Mouse (Mus musculus) Muller cell, postnatal 12 days (primary cell): ENCODE data around the gene Carmil1.
"Not testable (repeated sequence)": the region's sequence is repeated elsewhere in the genome, so short reads cannot be mapped to it uniquely, and the experiment has no call there.

ENCODE experiments used
- DNase-seq: peaks from one replicate; pipeline ENCODE4 v3.0.0-alpha.2; 2015; ENCODE audit errors: inconsistent ontology term

Gene Carmil1

GRCm38 (mm10) chr13:24104611-24105339 is 175.8 kb downstream of the Carmil1 start:
- not testable (repeated sequence) for DNase-seq

- peak; percentile 8 for DNase-seq
These were observed 176.6 kb downstream of the Carmil1 start for GRCm38 (mm10) chr13:24104016-24104415.

DNA sequence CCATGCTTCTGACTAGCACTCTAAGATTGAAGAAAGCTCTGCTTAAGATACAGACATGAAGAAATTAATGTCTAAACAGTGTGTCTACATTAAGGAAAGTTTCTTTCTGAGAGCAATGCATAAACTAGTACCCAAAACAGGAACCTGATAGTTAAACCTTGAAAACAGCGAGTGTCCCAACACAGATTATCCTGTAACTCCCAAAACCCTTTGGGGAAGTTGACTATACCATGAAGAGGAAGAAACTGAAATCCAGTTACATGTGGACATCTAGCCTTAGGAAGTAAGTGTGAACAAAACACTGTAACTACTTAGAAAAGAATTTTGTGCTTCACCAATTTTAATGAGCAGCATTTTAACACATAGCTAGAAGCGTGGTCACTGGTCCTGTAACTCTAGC is 177.4 kb downstream of the Carmil1 start:
- DNase-seq = no peak

DNA sequence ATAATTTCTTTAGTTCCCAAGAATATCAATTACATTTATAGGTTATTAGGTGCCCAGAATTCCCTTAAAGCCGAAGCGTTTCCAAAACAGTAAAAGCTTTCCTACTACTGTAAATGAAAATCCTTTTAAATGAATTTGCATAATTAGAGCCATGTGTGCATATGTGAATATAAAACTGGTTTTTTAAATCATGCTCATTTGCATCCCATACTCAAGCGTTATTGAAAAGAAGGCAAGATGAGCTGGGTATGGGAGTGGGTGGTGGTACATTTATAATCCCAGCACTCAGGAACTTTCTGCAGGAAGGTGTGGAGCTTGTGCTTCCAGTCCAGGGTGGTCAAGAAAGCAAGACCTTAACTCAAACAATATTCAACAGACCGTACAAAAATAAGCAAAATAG is 178.3 kb downstream of the Carmil1 start:
- DNase-seq = no peak

DNA sequence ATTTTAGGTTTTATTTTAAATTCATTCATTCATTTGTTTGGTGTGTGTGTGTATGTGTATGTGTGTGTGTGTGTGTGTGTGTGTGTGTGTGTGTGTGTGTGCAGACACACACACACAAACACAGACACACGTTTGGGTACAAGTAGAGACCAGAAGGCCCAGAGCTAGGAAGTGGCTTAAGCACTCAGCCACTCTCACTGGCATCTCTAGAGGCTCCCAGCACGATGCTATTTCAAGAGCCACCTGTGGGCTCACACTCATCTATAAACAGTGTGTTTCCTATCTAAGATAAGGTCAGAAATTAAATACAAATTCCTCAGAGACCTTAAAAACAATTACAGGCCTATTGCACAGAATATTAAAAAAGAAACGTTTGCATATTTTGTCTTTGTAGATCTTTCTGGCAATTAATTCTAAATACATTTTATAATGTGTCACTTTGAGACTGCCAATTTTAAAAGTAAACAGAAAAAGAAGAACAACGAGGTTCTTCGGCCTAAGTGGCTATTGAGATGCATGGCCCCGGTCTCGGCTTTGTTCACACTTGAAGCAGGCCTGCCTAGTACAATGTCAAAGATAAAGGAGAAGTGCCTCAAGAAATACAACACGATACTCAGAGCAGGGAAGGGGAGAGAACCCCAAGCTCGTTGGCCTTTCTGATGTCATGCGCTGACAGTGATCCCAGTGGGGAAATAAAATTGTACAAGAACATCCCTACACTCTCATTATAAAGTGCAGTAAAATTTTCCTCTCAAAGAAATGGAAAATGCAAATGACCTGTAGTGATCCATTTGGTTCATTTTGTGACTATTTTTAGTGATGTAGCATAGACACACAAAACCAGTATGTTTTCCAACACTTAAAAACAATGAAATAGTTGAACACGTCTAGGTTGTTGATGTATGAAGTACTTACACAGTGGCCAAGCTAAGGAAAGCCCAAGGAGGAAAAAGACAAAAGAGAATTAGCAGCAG is 179.2 kb downstream of the Carmil1 start:
- no peak for DNase-seq

- DNase-seq = no peak
These were observed 180.0 kb downstream of the Carmil1 start for GRCm38 (mm10) chr13:24100516-24101094.

GRCm38 (mm10) chr13:24096573-24096972 is 184.0 kb downstream of the Carmil1 start:
- no peak for DNase-seq

DNA sequence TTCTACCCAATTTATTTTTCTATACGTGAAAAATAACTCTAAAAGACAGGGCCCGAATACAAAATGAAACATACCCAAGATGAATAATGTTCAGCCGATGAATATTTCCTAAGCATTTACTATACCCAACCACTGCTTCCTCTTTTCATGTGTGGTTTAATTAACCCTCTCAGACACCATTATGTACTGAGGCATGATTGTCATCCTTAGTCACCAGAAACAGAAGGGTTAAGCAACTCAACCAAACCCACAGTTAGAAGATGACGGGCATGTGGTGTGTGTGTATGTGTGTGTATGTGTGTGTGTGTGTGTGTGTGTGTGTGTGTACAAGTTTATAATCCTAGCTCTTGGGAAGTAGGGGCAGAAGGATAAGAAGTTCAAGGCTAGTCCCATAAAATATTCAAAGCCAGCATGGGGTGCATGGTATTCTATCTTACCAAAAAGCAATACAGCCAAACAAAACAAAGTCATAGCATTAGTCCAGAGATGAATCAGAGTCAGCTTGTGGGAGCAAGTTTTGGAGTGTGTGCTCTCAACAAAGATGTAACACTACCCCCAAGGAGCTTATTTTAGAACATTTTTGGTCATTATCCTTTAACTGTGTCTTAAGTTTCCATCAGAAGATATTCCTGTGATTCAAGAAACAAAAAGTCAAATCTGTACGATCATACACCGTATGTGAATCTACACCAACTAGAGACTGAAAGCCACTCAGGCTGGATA is 185.6 kb downstream of the Carmil1 start:
- DNase-seq = peak; percentile 2

DNA sequence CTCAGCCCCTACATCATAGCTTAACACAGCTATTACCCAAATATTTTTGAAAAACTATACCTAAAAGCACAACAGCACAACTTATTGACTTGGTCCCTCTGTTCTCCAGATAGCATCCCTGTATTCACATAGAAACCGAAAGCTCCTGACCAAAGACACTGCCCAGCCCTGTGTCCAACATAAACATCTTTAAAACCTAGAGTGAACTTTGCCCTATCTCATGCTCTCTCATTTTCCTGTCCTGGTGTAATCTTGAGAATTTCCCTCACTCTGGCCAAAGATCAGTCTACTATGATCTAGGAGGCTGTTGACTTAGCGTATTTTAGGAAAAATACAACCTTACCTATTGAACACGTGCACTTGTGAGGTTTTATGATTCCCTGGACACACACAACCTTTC is 187.5 kb downstream of the Carmil1 start:
- no peak for DNase-seq

GRCm38 (mm10) chr13:24092073-24092472 is 188.5 kb downstream of the Carmil1 start:
- DNase-seq = no peak

GRCm38 (mm10) chr13:24082153-24082552 is 198.4 kb downstream of the Carmil1 start:
- no peak for DNase-seq

DNA sequence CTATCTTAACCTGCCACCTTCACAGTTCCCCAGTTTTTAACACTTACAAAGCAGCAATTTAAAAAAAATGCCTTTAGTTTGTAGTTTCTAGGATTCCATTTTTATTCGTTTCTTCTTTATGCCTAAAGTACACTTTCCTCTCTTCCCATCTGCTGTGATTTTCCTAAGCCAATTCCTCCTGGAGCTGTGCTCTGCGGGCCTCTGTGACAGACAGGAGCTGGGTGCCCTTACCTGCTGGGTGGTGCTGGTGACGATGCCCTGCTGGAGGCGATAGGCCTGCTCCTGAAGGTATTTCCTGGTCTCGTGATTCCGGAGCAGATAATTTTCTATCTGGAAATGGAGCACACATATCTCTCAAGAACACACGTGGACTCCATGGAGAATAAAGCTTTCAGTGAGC is 198.9 kb downstream of the Carmil1 start:
- DNase-seq = no peak

DNA sequence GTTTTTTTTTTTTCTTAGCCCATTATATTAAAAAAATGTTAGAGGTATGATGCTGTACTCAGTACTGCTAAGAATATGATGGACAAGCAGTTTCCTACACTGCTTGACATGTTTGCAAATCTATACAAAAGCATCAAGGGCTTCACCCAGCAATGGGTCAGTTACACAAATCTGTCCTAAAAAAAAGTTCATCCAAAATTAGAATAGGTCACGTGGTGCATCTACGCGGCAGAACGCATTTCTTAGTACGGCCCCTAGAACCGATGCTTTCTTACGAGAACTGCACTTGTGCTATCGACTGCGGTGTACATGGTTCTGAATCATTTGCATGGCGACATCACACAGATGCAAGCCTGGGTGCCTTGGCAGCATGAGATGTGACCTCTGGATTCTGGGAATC is 208.0 kb downstream of the Carmil1 start:
- DNase-seq = no peak

GRCm38 (mm10) chr13:24067553-24067952 is 213.0 kb downstream of the Carmil1 start:
- no peak for DNase-seq

GRCm38 (mm10) chr13:24065536-24065935 is 215.1 kb downstream of the Carmil1 start:
- no peak for DNase-seq

DNA sequence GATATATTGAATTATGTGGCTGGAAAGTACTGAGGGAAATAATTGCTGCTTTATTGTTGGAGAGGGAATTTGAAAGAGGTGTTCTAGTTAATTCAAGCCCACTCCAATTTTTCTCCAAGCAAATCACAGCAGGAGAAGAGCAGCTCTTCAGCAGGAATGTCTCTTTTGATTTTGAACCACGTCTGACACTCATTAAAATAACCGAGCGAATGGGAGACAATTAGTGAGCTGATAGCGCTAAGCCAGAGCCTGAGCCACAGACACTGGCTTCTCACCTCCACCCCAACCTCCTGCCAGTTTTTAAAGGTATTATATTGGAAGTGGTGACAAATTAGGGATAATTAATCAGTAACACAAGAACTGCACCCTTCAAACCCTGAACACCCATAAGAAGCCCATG is 217.8 kb downstream of the Carmil1 start:
- DNase-seq = peak; percentile 60

DNA sequence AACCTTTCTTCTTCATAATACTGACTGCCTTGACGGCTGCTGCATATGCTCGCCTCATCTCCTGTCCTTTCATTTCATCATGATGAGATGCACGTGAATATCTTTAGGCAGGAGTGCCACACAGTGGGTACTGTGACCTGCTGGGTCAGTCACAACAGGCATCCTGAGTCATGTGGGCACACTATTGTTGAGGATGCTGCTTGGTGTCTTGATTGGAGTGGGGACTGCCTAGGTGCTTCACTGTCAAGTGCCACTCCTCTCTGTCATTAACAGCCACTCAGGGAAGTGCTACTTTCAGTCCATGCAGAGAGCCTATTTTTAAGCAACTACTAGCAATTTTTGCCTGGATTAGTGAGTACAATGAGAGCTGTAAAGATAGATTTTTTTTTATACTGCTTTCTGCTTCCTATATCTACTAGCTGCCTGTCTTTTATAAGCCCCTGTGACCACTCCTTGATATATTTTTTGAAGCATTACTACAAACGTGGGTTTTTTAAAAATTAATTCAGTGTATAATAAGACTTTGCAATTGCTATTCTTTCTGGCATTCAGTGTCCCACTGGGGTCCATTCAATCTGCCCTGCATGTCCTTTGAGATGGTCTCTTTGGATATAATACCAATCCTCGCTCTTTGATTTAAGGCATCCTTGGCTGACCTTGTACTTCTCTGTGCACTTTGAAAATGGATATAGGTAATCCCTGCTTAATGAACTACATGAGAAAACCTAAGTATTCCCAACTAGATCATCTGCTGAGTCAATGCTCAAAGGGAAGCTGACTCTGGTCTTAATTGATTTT is 225.3 kb downstream of the Carmil1 start:
- no peak for DNase-seq

DNA sequence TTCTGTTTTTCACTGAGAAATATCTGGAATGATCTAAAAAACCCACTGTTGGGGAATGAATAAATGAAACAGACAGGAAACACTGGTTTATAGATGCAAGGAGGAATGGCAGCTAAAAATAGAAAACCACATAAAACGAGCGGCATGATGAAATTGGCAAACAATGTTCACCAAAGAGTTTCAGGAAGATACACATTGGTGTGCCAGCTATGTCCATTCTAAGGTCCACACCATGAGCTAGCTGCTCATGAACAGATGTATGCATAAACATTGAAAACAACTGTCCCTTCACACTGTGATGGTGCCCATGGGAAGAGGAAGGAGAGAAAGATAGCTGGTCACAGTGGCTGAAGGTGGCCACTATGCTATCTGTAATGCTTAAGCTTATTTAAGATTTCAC is 229.1 kb downstream of the Carmil1 start:
- DNase-seq = peak; percentile 32

DNA sequence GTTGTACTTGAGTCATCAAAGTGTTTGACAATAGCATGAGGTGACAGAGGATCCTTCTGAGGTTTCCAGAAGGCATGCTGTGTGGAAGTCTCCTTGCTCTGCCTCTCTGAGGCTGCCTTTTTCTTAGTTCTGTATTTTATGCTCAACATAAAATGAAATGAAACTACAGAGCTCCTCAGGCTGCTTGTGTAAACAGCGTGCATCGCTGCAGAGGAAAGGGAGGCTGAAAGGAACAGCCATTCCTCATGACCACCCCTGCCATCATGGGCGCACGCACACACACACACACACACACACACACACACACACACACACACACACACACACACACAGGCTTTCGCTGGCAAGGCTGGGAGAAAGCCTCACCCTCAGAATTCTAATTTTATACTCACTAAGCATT is 230.3 kb downstream of the Carmil1 start:
- no peak for DNase-seq

GRCm38 (mm10) chr13:24049267-24050034 is 231.1 kb downstream of the Carmil1 start:
- DNase-seq = peak; percentile 83
